Mouse (Mus musculus) G1E (cell line): Measurements from ENCODE around the gene Lyrm9. TPM values are rescaled to one million over a fixed set of nuclear protein-coding genes. Genes with fewer than 3 reads are reported as not detected.

Experiments
- ATAC-seq: 2 replicates; pipeline ENCODE4 v1.8.0; 2016; ENCODE audit warnings: mild to moderate bottlenecking; ENCODE audit not compliant: insufficient number of reproducible peaks, poor library complexity, low FRiP score, severe bottlenecking; ENCODE audit errors: extremely low read depth
- DNase-seq: peaks from one replicate; pipeline ENCODE4 v3.0.0; 2012; ENCODE audit warnings: low spot score
- H3K27me3 ChIP-seq: 2 replicates; pipeline ENCODE4 v1.6.1; 2012; ENCODE audit warnings: mild to moderate bottlenecking, low read length, inconsistent platforms; ENCODE audit not compliant: insufficient read depth
- H3K36me3 ChIP-seq: replicated peaks from 2 replicates; pipeline ENCODE3; 2012; ENCODE audit warnings: mild to moderate bottlenecking, inconsistent platforms
- H3K4me1 ChIP-seq: 2 replicates; pipeline ENCODE4 v1.6.1; 2012; ENCODE audit warnings: low read depth, low read length, inconsistent platforms, mixed read lengths; ENCODE audit not compliant: insufficient read depth
- H3K4me3 ChIP-seq: 2 replicates; pipeline ENCODE4 v1.5.1; 2012; ENCODE audit warnings: low read depth, mild to moderate bottlenecking, inconsistent platforms, low read length, moderate library complexity, mixed read lengths
- H3K9me3 ChIP-seq: replicated peaks from 2 replicates; pipeline ENCODE4 v1.6.1; 2012; ENCODE audit warnings: inconsistent platforms
- CTCF ChIP-seq: IDR thresholded peaks from 2 replicates; pipeline ENCODE4 v1.5.1; 2012; ENCODE audit warnings: low read depth, low read length, inconsistent platforms, mixed read lengths
- GATA1 ChIP-seq: IDR thresholded peaks from 2 replicates; pipeline ENCODE4 v1.6.1; 2012; ENCODE audit warnings: borderline replicate concordance, low read length, inconsistent platforms, mixed read lengths
- GATA2 ChIP-seq: IDR thresholded peaks from 2 replicates; pipeline ENCODE4 v1.6.1; 2012; ENCODE audit warnings: low read depth, low read length, inconsistent platforms, borderline replicate concordance
- POLR2AphosphoS5 ChIP-seq: IDR thresholded peaks from 2 replicates; pipeline ENCODE4 v1.6.1; 2012; ENCODE audit warnings: low read depth, low read length, inconsistent platforms; ENCODE audit not compliant: insufficient replicate concordance
- TAL1 ChIP-seq: conservative IDR thresholded peaks from 2 replicates; pipeline ENCODE4 v1.6.1; 2012; ENCODE audit warnings: low read depth, low read length, inconsistent platforms, mixed read lengths
- polyA plus RNA-seq: library from polyadenylated mRNA; stranded (reverse); fragments of >175 nt; gene quantifications from 2 replicates; pipeline ENCODE4 v1.2.3, GENCODE M21; 2012
- total RNA-seq, 2 experiments: library from RNA; stranded (forward) in 1 of 2; stranded (reverse) in 1 of 2; fragments of 200-1000 nt in 1 of 2; fragments of >200 nt in 1 of 2; fragmentation: Nextera tagmentation in 1 of 2; gene quantifications; 2 replicates each; pipeline ENCODE4 v1.2.3; 2014 to 2017

The Lyrm9 gene
- total and polyA plus RNA-seq, 3 experiments, result 24.9 to 211 (median 52.1) TPM

GRCm38 (mm10) chr11:78828386-78828785 is 2.0 kb downstream of the Lyrm9 start:
- Histone ChIP-seq H3K9me3 (no peaks in the 10 kb centered on the region), H3K27me3 (no peaks in the 10 kb centered on the region), H3K4me3 (no peak overlapping the region), H3K4me1 (peaks cover 73% of the 10 kb centered on the region), H3K36me3 (peaks cover 17% of the 10 kb centered on the region)
- ATAC-seq, result no peak
- DNase-seq, result no peak
- TF ChIP-seq GATA1 (no peak), TAL1 (no peak)

GRCm38 (mm10) chr11:78829373-78829772 is 3.0 kb downstream of the Lyrm9 start:
- Histone ChIP-seq H3K36me3 (peaks cover 22% of the 10 kb centered on the region), H3K4me1 (peaks cover 83% of the 10 kb centered on the region)

GRCm38 (mm10) chr11:78830180-78830579 is 3.8 kb downstream of the Lyrm9 start:
- Histone ChIP-seq H3K9me3 (no peaks in the 10 kb centered on the region), H3K4me1 (peaks cover 86% of the 10 kb centered on the region), H3K27me3 (no peaks in the 10 kb centered on the region), H3K4me3 (peak overlapping the region; percentile 49; the same call in 1 of the 2 replicates), H3K36me3 (peaks cover 25% of the 10 kb centered on the region)
- DNase-seq, result no peak
- TF ChIP-seq GATA1, result no peak
- ATAC-seq, result no peak

More at GRCm38 (mm10) chr11:78829373-78829772, 3.0 kb downstream of the Lyrm9 start:
- TF ChIP-seq TAL1, result no peak
- no peak for TF ChIP-seq GATA1
- no peak for TF ChIP-seq POLR2AphosphoS5
- no peak for TF ChIP-seq GATA2
- TF ChIP-seq CTCF, result no peak
- H3K9me3 ChIP-seq, result no peaks in the 10 kb centered on the region
- DNase-seq (no peak), ATAC-seq (no peak)
- peak overlapping the region; percentile 26; the same call in 1 of the 2 replicates for H3K4me3 ChIP-seq
- no peaks in the 10 kb centered on the region for H3K27me3 ChIP-seq

GRCm38 (mm10) chr11:78831716-78832115 is 5.3 kb downstream of the Lyrm9 start:
- H3K4me3 ChIP-seq, result peak overlapping the region; percentile 61; the same call in 1 of the 2 replicates
- DNase-seq (no peak), ATAC-seq (no peak)
- TF ChIP-seq CTCF (no peak), POLR2AphosphoS5 (no peak), TAL1 (no peak), GATA1 (no peak), GATA2 (no peak)
- H3K9me3 ChIP-seq, result no peaks in the 10 kb centered on the region
- H3K36me3 ChIP-seq, result peaks cover 39% of the 10 kb centered on the region
- peaks cover 87% of the 10 kb centered on the region for H3K4me1 ChIP-seq
- no peaks in the 10 kb centered on the region for H3K27me3 ChIP-seq

- Histone ChIP-seq H3K4me1 (peaks cover 82% of the 10 kb centered on the region), H3K4me3 (peak overlapping the region; percentile 61; the same call in 1 of the 2 replicates), H3K27me3 (no peaks in the 10 kb centered on the region), H3K36me3 (peaks cover 44% of the 10 kb centered on the region), H3K9me3 (no peaks in the 10 kb centered on the region)
- DNase-seq (peak; percentile 17), ATAC-seq (peak; percentile 11; the same call in 1 of the 2 replicates)
- TF ChIP-seq TAL1 (no peak), POLR2AphosphoS5 (0 out of 2 replicates have a peak, but pooled peaks have one; percentile 34), GATA2 (no peak)
These were observed 5.8 kb downstream of the Lyrm9 start for GRCm38 (mm10) chr11:78832117-78832726.

GRCm38 (mm10) chr11:78832816-78833314 is 6.5 kb downstream of the Lyrm9 start:
- DNase-seq (peak; percentile 90), ATAC-seq (peak; percentile 89)
- Histone ChIP-seq H3K4me3 (peak overlapping the region; percentile 61; the same call in 1 of the 2 replicates), H3K27me3 (no peaks in the 10 kb centered on the region), H3K4me1 (peaks cover 78% of the 10 kb centered on the region), H3K9me3 (no peaks in the 10 kb centered on the region), H3K36me3 (peaks cover 50% of the 10 kb centered on the region)
- no peak for TF ChIP-seq GATA2
- no peak for TF ChIP-seq CTCF
- no peak for TF ChIP-seq POLR2AphosphoS5
- no peak for TF ChIP-seq GATA1
- TF ChIP-seq TAL1, result peak; percentile 91
